Mouse (Mus musculus): ENCODE measurements at regions not wholly inside any gene's neighbourhood (a gene's known extent, or its start where the extent isn't known, plus 50 kb on each side); places are given as distances from the start of the nearest gene placed in this dataset.
A peak's percentile ranks its signal among the peaks of the same experiment; 100 is the strongest.

DNA sequence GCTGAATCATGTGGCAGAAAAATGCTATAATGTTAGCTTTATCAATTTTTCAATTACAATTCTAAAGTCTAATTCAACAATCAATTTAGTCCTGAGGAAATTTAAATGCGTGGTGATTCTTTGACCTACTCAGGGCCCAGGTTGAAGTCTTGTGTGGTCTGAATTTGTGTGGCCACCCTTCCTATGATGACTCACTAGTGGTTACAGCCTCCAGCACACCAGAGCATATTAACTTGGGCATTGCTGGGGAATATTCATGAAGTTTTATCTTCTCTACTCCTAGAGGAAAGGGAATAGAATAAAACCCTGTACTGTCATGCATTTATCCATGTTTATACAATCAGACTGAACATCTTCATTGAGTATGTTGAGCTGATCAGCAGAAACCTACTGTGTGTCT, 665.2 kb downstream of the Inhba start:
- Histone ChIP-seq H3K4me1 (ENCODE audit: control insufficient read depth, insufficient read depth) (no peaks in the 10 kb centered on the region), H3K4me3 (ENCODE audit: low read depth, low read length) (no peak overlapping the region), H3K27me3 (ENCODE audit: control insufficient read depth, insufficient read depth, low read length) (no peaks in the 10 kb centered on the region), H3K36me3 (replicated peaks; ENCODE audit: control insufficient read depth, insufficient read depth, low read length) (no peaks in the 10 kb centered on the region), H3K9ac (replicated peaks; ENCODE audit: low read depth, low read length) (no peak overlapping the region), H3K4me2 (ENCODE audit: low read depth, low read length) (no peak overlapping the region), H3K9me3 (replicated peaks; ENCODE audit: control insufficient read depth, low read length) (no peaks in the 10 kb centered on the region), H3K27ac (ENCODE audit: low read depth) (no peak overlapping the region)
- whole genome bisulfite sequencing = 83% methylated on average over 1 of the region's 1 CpGs
- no peak for ATAC-seq (ENCODE audit: insufficient read depth, low read depth)
- TF ChIP-seq EP300 (IDR thresholded peaks at IDR 0.05; ENCODE audit: low read depth) (no peak), CTCF (IDR thresholded peaks at IDR 0.05; ENCODE audit: low read depth) (no peak)
- no peak for DNase-seq (ENCODE audit: low spot score)

DNA sequence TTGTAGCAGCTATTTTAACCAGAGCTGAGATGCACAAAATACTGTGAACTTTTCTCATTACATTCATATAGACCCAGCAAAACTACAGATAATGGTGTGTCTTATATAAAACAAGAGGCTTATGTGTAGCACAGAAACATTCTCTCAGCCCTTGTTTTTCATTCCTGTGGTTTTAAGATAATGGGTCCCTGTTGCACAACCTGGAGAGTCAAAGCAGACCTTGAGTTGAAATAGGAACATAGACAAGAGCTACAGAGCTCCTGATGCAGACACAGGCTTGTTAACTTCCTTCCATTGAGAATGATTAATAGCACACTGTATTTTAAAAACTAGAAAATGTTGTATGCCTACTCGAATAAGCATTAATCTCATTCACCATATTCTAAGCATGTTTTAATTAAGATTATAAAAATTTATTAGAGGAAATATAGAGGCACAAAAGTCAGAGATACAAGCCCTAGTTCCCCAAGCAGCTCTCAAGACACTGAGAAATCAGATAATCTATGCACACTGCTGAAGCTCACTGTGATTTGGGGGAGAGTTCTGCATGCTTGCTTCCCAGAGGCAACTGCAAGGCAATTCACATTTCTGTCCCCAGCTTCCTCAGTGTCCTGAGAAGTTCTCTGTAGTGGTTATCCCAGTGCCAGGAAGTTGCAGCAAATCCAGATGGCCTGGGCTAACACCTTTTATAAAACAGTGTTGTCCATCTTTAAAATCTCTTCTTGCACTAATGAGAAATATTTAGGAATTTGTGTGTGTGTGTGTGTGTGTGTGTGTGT, 666.8 kb downstream of the Inhba start:
- Histone ChIP-seq H3K9me3 (replicated peaks; ENCODE audit: control insufficient read depth, low read length) (no peaks in the 10 kb centered on the region), H3K4me2 (ENCODE audit: low read depth, low read length) (no peak overlapping the region), H3K4me1 (ENCODE audit: control insufficient read depth, insufficient read depth) (no peaks in the 10 kb centered on the region), H3K27me3 (ENCODE audit: control insufficient read depth, insufficient read depth, low read length) (no peaks in the 10 kb centered on the region), H3K9ac (replicated peaks; ENCODE audit: low read depth, low read length) (no peak overlapping the region), H3K4me3 (ENCODE audit: low read depth, low read length) (no peak overlapping the region), H3K36me3 (replicated peaks; ENCODE audit: control insufficient read depth, insufficient read depth, low read length) (no peaks in the 10 kb centered on the region), H3K27ac (ENCODE audit: low read depth) (no peak overlapping the region)
- DNase-seq (ENCODE audit: low spot score) (no peak), ATAC-seq (ENCODE audit: insufficient read depth, low read depth) (no peak)
- TF ChIP-seq CTCF (IDR thresholded peaks at IDR 0.05; ENCODE audit: low read depth) (no peak), EP300 (IDR thresholded peaks at IDR 0.05; ENCODE audit: low read depth) (no peak)
- WGBS = 37% methylated on average over 1 of the region's 1 CpGs

DNA sequence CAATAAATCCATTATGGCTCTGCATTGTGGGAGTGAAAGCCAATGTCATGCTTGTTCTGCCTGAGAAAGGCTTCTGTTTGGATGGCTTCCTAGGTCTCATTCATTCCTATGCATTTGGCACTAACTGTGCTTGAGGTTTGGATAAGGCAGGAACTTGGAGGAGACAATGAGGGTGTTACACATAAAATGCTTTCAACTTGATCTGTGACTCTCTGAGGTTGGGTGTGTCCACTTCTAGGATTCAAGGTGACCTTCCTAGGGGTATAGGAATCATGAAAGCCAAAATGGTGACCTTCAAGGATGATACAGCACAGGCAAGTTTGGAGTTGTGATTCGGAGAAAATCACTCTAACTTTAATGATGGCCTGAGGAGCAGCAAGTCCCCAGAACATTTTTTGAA, 682.5 kb downstream of the Inhba start:
- Histone ChIP-seq H3K9ac (replicated peaks; ENCODE audit: low read depth, low read length) (no peak overlapping the region), H3K27ac (ENCODE audit: low read depth) (no peak overlapping the region), H3K9me3 (replicated peaks; ENCODE audit: control insufficient read depth, low read length) (no peaks in the 10 kb centered on the region), H3K4me2 (ENCODE audit: low read depth, low read length) (no peak overlapping the region), H3K36me3 (replicated peaks; ENCODE audit: control insufficient read depth, insufficient read depth, low read length) (no peaks in the 10 kb centered on the region), H3K27me3 (ENCODE audit: control insufficient read depth, insufficient read depth, low read length) (no peaks in the 10 kb centered on the region), H3K4me1 (ENCODE audit: control insufficient read depth, insufficient read depth) (no peaks in the 10 kb centered on the region), H3K4me3 (ENCODE audit: low read depth, low read length) (no peak overlapping the region)
- WGBS = 80% methylated on average over 1 of the region's 1 CpGs
- ATAC-seq (ENCODE audit: insufficient read depth, low read depth) (no peak), DNase-seq (ENCODE audit: low spot score) (no peak)
- TF ChIP-seq EP300 (IDR thresholded peaks at IDR 0.05; ENCODE audit: low read depth) (no peak), CTCF (IDR thresholded peaks at IDR 0.05; ENCODE audit: low read depth) (no peak)

DNA sequence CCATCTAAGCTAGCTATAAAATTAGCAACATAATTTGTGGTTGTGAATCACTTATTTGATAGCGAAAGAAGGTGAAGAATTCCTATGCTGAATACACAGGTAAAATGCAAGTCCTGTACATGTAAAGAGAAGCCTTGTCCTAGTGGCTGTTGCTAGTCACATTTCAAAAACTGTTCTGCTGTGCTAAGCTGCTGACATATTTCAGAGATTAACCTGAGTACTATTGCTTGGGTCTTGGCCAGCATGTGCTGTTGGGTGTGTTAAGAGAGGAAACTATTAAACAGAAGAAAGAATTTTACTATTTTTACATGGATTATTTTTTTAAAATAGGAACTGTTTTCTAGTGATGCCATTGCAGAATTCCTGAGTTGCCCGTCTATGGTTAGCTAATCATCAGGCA, 689.3 kb downstream of the Inhba start:
- peaks cover 3% of the 10 kb centered on the region; the same call in 1 of the 2 replicates for H3K4me1 ChIP-seq (ENCODE audit: control insufficient read depth, insufficient read depth)
- TF ChIP-seq EP300 (IDR thresholded peaks at IDR 0.05; ENCODE audit: low read depth) (no peak), CTCF (IDR thresholded peaks at IDR 0.05; ENCODE audit: low read depth) (no peak)
- 36% methylated on average over 2 of the region's 2 CpGs for WGBS
- H3K36me3 ChIP-seq (replicated peaks; ENCODE audit: control insufficient read depth, insufficient read depth, low read length) = no peaks in the 10 kb centered on the region
- ATAC-seq (ENCODE audit: insufficient read depth, low read depth) (no peak; the same call in 1 of the 2 replicates), DNase-seq (ENCODE audit: low spot score) (peak; percentile 32)
- no peak overlapping the region for H3K27ac ChIP-seq (ENCODE audit: low read depth)
- H3K27me3 ChIP-seq (ENCODE audit: control insufficient read depth, insufficient read depth, low read length) = no peaks in the 10 kb centered on the region
- no peak overlapping the region for H3K4me3 ChIP-seq (ENCODE audit: low read depth, low read length)
- H3K9ac ChIP-seq (replicated peaks; ENCODE audit: low read depth, low read length) = no peak overlapping the region
- H3K4me2 ChIP-seq (ENCODE audit: low read depth, low read length) = no peak overlapping the region
- no peaks in the 10 kb centered on the region for H3K9me3 ChIP-seq (replicated peaks; ENCODE audit: control insufficient read depth, low read length)

DNA sequence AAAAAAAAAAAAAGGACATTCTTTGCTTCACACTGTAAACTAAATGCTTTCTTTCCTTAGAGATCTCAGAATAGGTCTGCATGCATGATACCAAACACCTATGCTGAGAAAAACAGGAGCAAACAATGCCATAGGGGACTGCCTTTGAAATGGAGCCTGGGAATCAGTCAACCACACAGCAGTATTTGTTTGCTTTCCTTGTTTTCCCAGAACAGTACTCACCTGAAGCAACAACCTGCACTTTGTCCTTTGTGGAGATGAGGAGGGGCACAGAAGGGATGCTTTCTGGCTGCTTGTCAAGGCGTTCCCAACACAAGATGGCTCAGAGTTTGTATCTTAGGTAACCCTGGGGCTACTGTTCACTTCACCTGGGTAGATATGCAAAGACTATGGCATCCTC, 690.5 kb downstream of the Inhba start:
- WGBS = 71% methylated on average over 1 of the region's 1 CpGs

More for the DNA sequence above, 690.5 kb downstream of the Inhba start:
- Histone ChIP-seq H3K4me3 (ENCODE audit: low read depth, low read length) (no peak overlapping the region), H3K27ac (ENCODE audit: low read depth) (no peak overlapping the region), H3K27me3 (ENCODE audit: control insufficient read depth, insufficient read depth, low read length) (no peaks in the 10 kb centered on the region), H3K4me1 (ENCODE audit: control insufficient read depth, insufficient read depth) (peaks cover 3% of the 10 kb centered on the region; the same call in 1 of the 2 replicates), H3K4me2 (ENCODE audit: low read depth, low read length) (no peak overlapping the region), H3K9me3 (replicated peaks; ENCODE audit: control insufficient read depth, low read length) (no peaks in the 10 kb centered on the region), H3K36me3 (replicated peaks; ENCODE audit: control insufficient read depth, insufficient read depth, low read length) (no peaks in the 10 kb centered on the region), H3K9ac (replicated peaks; ENCODE audit: low read depth, low read length) (no peak overlapping the region)
- no peak for DNase-seq (ENCODE audit: low spot score)
- ATAC-seq (ENCODE audit: insufficient read depth, low read depth) = no peak
- no peak for TF ChIP-seq CTCF (IDR thresholded peaks at IDR 0.05; ENCODE audit: low read depth)
- TF ChIP-seq EP300 (IDR thresholded peaks at IDR 0.05; ENCODE audit: low read depth) = no peak
